ENCODE assay signal across 9 mouse cellular contexts in genomic region chr11:88235221-88236203, GRCm38 (mm10). TPM values are rescaled to one million over a fixed set of nuclear protein-coding genes. Genes with fewer than 3 reads are reported as not detected.
DNase-seq lines count a peak whose midpoint lies in the region; ATAC-seq and TF ChIP-seq lines count a peak whose summit lies in the region.
"Had no signal": no experiment of that assay in that cellular context is flagged by ENCODE, and none has a peak within 500 bp of the region (broad histone marks: within the 10 kb centered on the region; RNA-seq: fewer than 3 reads in every experiment).

No protein-coding gene starts in this region.

- 0 out of 2 replicates have a peak, but pooled peaks cover 6% of the 10 kb centered on the region for H3K27me3 ChIP-seq in liver, embryonic 13.5 days
- H3K27me3 ChIP-seq in neural tube, embryonic 12.5 days (replicated peaks) = no peaks in the 10 kb centered on the region

- no peak for TF ChIP-seq POLR2A in bone marrow macrophage, adult 2 months (IDR thresholded peaks at IDR 0.05; ENCODE audit: borderline replicate concordance, low read depth, low read length)

- peak; percentile 90 for DNase-seq in MN1 (ENCODE audit: low spot score)
- peak; percentile 65 for DNase-seq in gastrocnemius, postnatal 25 days
- DNase-seq in induced T-regulatory cell, adult 2 months (ENCODE audit: low read depth) = peak; percentile 27
- DNase-seq in liver, embryonic 13.5 days = peak; percentile 48
- DNase-seq in left cerebral cortex, postnatal 14 days (ENCODE audit: low spot score in 2 of 2) = no peak
- no peak for DNase-seq in cerebellum, adult 9-11 months

- H3K27ac ChIP-seq in bone marrow macrophage, adult 2 months (ENCODE audit: insufficient read depth, low read depth, low read length) = peak overlapping the region; percentile 98
- no peak overlapping the region for H3K27ac ChIP-seq in liver, embryonic 13.5 days
- peak overlapping the region; percentile 61; the same call in 1 of the 2 replicates for H3K27ac ChIP-seq in neural tube, embryonic 12.5 days

- peak; percentile 38 for ATAC-seq in liver, embryonic 13.5 days (ENCODE audit: low read depth)
- peak; percentile 35; the same call in 1 of the 2 replicates for ATAC-seq in neural tube, embryonic 12.5 days (ENCODE audit: low FRiP score, low read depth)

- H3K9ac ChIP-seq in liver, embryonic 13.5 days = peak overlapping the region; percentile 17; the same call in 1 of the 2 replicates
- no peak overlapping the region for H3K9ac ChIP-seq in neural tube, embryonic 12.5 days

- no peak for TF ChIP-seq CTCF in bone marrow macrophage, adult 2 months (IDR thresholded peaks at IDR 0.05; ENCODE audit: low read depth, low read length)

- H3K36me3 ChIP-seq in liver, embryonic 13.5 days = no peaks in the 10 kb centered on the region
- H3K36me3 ChIP-seq in neural tube, embryonic 12.5 days = no peaks in the 10 kb centered on the region

- H3K9me3 ChIP-seq in liver, embryonic 13.5 days (replicated peaks) = no peaks in the 10 kb centered on the region
- H3K9me3 ChIP-seq in neural tube, embryonic 12.5 days = no peaks in the 10 kb centered on the region

- WGBS in liver, embryonic 13.5 days (ENCODE audit: insufficient replicate concordance) = 25% methylated on average over 23 of the region's 23 CpGs
- 3% methylated on average over 23 of the region's 23 CpGs for WGBS in neural tube, embryonic 12.5 days

- peak overlapping the region; percentile 54 for H3K4me2 ChIP-seq in liver, embryonic 13.5 days
- peak overlapping the region; percentile 39 for H3K4me2 ChIP-seq in neural tube, embryonic 12.5 days (replicated peaks)

- peak overlapping the region; percentile 57 for H3K4me3 ChIP-seq in bone marrow macrophage, adult 2 months (ENCODE audit: insufficient read depth, low read length)
- peak overlapping the region; percentile 21; the same call in 1 of the 2 replicates for H3K4me3 ChIP-seq in liver, embryonic 13.5 days (replicated peaks)
- H3K4me3 ChIP-seq in neural tube, embryonic 12.5 days = no peak overlapping the region

- H3K4me1 ChIP-seq in bone marrow macrophage, adult 2 months (ENCODE audit: control insufficient read depth, insufficient read depth, low read length) = peaks cover 42% of the 10 kb centered on the region
- H3K4me1 ChIP-seq in liver, embryonic 13.5 days (replicated peaks) = peaks cover 30% of the 10 kb centered on the region
- H3K4me1 ChIP-seq in neural tube, embryonic 12.5 days = peaks cover 62% of the 10 kb centered on the region

- intact Hi-C loops in left cerebral cortex, postnatal 14 days (cut with DNase I) = no loop called here

RNA-seq across cellular contexts. Expression of gene Mrps23, which starts 31.3 kb away (rescaled TPM):
- 60.4 and 67.9 TPM in 2 replicates for polyA plus RNA-seq in bone marrow macrophage, adult 2 months (2012; ENCODE audit: insufficient read depth, insufficient read length, missing spikeins)
- 100 to 1,000 TPM; 126 to 133 TPM for total RNA-seq in gastrocnemius, postnatal 25 days (2021)
- polyA plus RNA-seq in liver, embryonic 13.5 days (2015; fragmentation: Nextera tagmentation; extraction: Ambion mirVana) = 44.0 and 45.8 TPM in 2 replicates
- polyA plus RNA-seq in neural tube, embryonic 12.5 days (2016; fragmentation: Nextera tagmentation; extraction: Ambion mirVana) = 70.1 and 71.6 TPM in 2 replicates
- total RNA-seq in left cerebral cortex, postnatal 14 days (2021) = 10 to 100 TPM; 68.6 to 75.4 TPM

RNA-seq across cellular contexts. Expression of gene Ccdc182, which starts 58.3 kb away (rescaled TPM):
- not detected in 2 replicates for polyA plus RNA-seq in bone marrow macrophage, adult 2 months (2012; ENCODE audit: insufficient read depth, insufficient read length, missing spikeins)
- total RNA-seq in gastrocnemius, postnatal 25 days (2021) = not detected
- polyA plus RNA-seq in liver, embryonic 13.5 days (2015; fragmentation: Nextera tagmentation; extraction: Ambion mirVana) = not detected in 2 replicates
- 11.4 and 14.5 TPM in 2 replicates for polyA plus RNA-seq in neural tube, embryonic 12.5 days (2016; fragmentation: Nextera tagmentation; extraction: Ambion mirVana)
- not detected for total RNA-seq in left cerebral cortex, postnatal 14 days (2021)
- total RNA-seq: left cerebral cortex, postnatal 10 days had no signal

Comparison
In these comparisons a context has a peak if more than half of its experiments do, and no peak if none do; other contexts are left out.
1. DNase-seq: peak in MN1 (single experiment), gastrocnemius, postnatal 25 days (single experiment), induced T-regulatory cell, adult 2 months (single experiment) and liver, embryonic 13.5 days (single experiment); none in left cerebral cortex, postnatal 14 days (0 of 2) and cerebellum, adult 9-11 months (single experiment).
2. RNA of gene Ccdc182, which starts 58.3 kb away (polyA plus RNA-seq): 11.4 to 14.5 TPM in neural tube, embryonic 12.5 days; not detected in bone marrow macrophage, adult 2 months and not detected in liver, embryonic 13.5 days; every median in the first group is over 10 times any median in the second.